Mouse (Mus musculus) stomach, adult 2 months (tissue): ENCODE results near the gene Zfp580. TPM values are rescaled to one million over a fixed set of nuclear protein-coding genes. Genes with fewer than 3 reads are reported as not detected.

Experiments used
- polyA plus RNA-seq: library from polyadenylated mRNA; depleted of rRNA; stranded (reverse); fragments of >200 nt; gene quantifications from 2 replicates; pipeline ENCODE4 v1.2.3, GENCODE M21; 2012; rRNA removed

Gene Zfp580
- 13.4 and 37.9 TPM in 2 replicates for polyA plus RNA-seq

DNA sequence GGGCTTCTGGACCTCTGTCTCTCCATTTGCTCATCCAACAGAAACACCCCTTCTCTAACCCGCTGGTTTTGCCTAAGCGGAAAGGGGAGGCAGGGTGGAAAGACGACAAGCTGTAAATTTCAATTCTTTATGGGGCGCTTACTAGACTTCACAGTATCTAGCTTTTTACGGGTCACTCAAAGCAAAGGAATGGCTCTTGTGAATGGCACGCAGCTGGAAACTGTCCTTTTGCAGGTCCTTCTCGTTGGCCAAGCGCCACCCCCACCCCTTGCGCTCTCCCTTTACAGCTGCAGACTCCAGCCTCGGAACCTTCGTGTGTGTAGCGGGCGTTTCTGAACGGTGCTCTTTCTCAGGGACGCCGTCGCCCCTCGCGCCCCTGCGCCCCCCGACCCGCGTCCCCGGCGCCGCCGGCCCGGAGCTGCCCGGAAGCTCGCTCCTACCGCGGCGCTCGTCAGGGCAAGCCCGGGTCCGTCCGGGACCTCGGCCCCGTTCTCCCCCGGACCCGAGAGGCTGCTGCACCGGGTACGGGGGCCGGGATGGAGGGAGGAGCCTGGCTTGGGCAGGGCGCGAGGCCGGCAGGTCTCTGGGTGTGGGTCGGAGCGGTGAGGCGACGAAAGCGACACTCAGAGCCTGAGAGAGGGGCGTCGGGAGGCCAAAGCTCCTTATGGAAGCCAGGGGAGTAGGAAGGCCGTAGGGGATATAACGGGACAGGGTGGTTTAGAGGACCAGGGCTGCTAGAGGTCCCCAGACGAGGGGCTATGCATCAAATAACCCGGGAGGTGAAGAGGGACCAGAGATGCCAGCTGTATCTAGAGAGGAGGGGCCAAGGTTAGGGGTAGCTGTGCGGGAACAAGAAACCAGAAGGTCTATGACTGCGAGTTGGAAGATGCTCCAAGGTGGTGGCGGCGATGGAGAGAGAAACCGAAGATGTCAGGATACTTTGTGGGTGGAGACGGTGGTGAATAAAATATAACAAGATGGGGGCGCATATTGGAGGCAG, at the start of gene Zfp580:
Zfp580 (plus strand) TSS at position 346 of the 1,000 bp plus-strand sequence.

DNA sequence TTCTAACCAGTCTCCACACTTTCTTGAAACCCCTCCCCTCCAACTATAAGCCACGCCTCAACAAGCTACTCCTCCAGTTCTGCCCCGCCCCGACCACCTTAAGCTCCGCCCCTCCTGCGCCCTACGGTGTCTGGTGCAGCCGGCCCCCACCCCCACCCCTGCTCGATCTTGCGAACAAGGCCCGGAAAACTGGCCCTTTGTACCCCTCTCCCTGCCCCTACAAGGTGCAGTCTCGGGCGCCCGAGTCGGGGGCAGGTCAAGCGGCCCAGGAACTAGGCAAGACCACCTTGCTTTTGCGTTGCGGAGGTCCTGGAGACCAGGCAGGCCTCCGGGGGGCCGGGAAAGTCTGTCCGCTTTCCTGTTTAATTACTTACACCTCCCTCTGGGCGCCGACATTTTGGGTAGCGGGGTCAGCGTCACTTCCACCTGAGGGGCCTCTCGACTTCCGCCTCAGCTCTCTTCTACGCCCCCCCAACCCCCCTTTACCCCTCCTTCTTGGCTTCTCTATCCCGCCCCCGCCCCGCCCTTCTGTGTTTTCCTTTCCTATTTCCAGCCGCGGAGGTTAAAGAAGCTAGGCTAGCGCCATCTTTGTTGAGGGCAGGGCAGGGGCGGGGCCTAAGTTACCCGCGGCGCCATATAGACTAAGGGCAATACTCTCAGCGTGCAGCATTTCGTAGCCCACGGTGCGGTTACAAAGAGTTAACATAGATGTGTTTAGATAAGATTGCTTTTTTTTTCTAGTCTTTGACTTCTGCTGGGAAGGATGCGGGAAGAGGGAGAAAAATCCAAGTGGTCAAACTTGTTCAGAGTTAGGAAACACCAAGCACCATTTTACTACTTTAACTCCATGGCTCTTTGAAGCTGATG, 36.9 kb upstream of the Zfp580 start, which contains the start of the genes Zfp524 and Fiz1:
Zfp524 (plus strand) TSS at position 165 of the 867 bp plus-strand sequence.
Fiz1 (minus strand) TSS at position 447 of the 867 bp plus-strand sequence.

DNA sequence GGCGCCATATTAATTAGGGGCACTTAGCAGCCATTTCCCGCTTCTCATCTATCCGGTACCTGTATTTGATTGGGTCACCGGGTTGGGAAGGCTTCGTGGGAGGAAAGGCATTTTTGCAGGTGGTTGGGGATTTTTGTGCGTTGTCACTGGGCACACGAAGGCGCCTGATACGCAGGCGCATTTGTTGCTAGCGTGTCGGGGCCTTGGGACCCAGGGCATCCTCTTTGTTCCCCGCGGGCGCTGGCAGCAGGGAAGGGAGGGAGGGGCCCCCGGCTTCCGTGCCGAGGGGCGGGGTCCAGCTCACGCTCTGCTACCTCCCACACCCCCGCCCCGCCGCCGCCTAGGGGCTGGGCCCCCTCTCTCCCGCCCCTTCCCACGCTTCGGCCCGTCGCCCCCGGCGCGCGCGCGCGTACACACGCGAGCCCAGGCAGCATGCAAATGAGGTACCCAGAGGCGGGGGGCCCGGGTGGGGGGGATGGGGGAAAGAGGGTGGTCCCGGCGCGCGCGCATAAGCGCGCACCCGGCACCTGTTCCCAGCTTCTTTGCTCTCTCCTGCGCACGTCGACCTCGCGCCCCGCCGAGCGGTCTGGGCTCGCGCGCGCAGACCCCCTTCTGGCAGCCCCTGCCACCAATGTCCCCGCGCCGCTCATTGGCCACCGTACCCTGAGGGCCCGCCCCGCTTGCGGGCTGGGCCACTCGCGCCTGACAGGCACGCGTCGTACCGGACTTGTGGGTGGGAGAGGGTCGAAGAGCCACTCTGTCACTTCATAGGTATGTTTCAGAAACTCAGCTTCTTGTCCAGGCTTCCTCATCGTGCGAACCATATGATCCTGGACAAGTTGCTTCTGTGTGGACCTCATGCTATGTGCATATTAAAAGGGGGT, 36.0 kb upstream of the Zfp580 start, which contains the start of gene Gm44973:
Gm44973 (plus strand) TSS at position 379 of the 884 bp plus-strand sequence.

DNA sequence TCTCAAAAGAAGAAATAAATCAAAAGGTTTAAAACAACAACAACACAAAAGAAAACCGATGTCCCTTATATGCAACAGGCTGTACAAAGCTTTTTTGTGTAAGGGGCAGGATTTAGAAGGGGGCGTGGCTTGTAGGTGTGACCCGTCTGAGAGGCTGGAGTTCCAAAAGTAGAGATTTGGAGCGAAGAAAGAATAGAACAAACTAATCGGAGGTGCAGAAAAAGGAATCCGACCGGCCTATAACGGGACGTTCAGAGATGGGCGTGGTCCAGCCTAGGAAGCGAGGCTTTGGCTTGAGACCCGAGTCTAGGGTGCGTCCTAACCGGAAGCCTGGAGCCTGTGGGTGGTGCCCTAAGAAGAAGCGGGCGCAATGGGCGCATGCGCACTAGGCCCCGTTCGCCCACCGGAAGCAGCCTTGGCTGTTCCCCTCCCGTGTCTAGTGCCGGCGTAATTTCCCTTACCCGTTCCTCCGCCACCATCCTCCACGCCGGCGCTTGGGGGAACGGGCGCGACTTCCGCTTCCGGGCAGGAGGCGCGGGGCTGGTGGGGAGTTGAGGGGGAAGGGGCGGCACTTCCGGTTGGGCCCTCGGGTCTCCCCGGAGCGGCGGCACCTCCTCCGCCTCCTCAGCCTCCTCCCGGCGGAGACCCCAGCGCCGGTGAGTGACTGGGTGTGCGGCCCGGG, 31.2 kb upstream of the Zfp580 start, which contains the start of the genes Zfp865 and Ccdc106:
Zfp865 (plus strand) TSS at position 377 of the 682 bp plus-strand sequence.
Ccdc106 (plus strand) TSS at position 554 of the 682 bp plus-strand sequence.

DNA sequence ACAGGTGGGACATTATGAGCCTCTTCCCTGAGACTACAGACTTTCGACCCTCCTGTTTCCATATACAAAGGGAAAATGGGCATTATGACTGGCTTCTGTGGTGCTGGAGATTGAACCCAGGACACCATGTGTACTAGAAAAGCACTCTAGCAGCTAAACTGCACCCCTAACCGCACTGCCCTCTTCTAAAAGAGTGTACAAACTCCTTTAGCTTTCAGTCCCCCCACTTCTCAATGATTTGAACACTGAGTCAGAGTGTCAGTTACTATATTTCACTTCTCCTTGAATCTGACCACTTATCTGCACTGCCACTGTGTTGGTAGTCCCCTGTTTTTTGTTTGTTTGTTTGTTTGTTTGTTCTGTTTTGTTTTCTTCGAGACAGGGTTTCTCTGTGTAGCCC, 17.5 kb upstream of the Zfp580 start, which contains the start of gene 4632433K11Rik:
4632433K11Rik (plus strand) TSS at position 301 of the 400 bp plus-strand sequence.

DNA sequence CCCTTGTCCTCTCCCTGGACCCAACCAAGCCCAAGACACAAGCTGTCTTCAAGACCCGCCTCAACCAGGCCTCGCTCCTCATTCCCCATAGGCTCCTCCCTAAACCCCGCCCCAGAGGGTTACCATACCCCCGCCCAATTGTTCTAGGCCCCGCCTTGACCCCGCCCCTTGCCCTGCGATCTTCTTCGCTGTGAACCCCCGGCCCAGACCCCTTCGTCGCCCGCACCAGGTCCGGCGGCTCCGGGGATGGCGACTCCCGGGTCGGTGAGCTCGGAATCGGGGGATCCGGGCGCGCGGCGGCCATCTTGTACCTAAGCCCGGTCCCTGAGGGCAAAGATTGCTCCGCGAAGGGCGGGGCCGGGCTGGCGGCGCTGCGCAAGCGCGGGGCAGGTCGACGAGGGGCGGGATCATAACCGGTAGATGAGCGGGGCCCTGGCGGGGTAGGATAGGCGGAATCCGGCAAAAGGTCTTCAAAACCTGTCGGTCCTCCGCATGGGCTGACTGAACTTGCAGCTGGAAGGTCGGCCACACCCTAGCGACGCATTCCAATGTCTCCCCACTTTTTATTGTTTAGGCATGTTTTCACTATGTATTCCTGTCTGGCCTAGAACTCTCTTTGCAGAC, 13.1 kb upstream of the Zfp580 start, which contains the start of gene Zfp784:
Zfp784 (minus strand) TSS at position 338 of the 624 bp plus-strand sequence.

DNA sequence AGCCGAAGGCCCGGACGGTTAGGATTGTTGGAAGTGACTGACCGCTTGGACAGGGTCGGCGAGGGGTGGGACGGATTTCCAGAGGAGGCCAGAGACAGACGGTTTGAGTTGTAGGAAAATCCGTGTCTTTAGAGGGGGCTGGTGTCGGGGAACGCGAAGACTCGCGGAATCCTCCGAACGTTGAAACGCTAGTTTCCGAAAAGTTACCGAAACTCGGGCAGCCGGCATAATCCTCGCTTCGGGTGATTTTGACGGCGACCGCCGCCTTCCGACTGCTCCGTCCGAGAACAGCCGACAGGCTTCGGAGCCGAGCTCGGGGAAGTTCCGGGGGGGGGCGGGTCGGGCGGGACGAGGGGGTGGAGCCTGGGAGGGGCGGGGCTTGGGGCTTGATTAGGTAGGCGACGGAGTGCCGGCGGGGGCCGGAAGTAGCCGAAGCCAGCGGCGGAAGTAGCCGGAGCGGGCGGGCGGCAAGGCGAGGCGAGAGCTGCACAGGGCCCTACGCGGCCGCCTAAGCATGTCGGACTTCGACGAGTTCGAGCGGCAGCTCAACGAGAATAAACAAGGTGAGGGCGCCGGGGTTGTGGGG, 10.5 kb downstream of the Zfp580 start, which contains the start of gene U2af2:
U2af2 (plus strand) TSS at position 370 of the 586 bp plus-strand sequence.

DNA sequence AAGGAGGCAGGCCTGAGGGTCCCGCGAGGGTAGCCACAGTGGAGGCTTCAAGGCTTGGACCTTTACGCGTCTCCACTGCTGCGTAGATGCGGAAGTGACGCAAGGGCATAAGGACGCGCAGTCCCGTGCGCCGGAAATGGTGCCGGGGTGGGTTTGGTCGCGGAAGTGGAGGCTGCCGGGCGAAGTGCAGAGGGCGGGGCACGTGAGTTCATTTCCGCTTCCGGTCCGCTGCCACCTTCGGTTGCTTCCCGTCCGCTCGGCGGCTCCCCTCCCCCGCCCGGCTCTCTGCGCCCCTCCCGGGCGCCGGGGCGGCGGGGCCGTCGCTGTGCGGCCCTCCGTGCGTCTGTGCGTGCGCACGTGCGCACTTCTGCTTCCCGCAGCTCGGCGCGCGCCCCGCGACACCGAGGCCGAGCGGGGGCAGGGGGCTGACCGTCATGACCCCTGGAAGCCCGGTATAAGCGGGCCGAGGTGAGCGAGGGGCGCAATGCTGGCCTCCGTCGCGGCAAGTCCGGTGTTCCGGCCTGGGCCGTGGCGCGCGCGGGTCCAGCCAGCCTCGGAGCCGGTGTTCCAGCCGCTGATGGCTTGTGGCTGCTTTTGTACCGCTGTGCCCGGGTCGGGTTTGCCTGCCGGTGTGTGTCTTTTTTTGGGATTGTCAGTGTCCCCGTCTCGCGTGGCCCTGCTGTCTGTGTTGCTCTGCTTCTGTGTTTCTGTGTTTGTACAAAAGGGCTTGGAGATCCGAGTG, 28.8 kb downstream of the Zfp580 start, which contains the start of gene Epn1:
Epn1 (plus strand) TSS at position 226 of the 742 bp plus-strand sequence.

Other genes with a start within 250 kb of the Zfp580 start
- 106 and 114 TPM in 2 replicates for gene Ube2s, start 238.9 kb upstream of the Zfp580 start, polyA plus RNA-seq
- gene Shisa7, start 206.8 kb upstream of the Zfp580 start, polyA plus RNA-seq = 0.68 and 1.5 TPM in 2 replicates
- 17.4 and 25.7 TPM in 2 replicates for gene Isoc2b, start 181.3 kb upstream of the Zfp580 start, polyA plus RNA-seq
- gene Isoc2a, start 174.4 kb upstream of the Zfp580 start, polyA plus RNA-seq = 12.8 and 15.9 TPM in 2 replicates
- 0.05 TPM in 1 of 2 replicates, not detected in the other for gene Gm36210, start 145.0 kb upstream of the Zfp580 start, polyA plus RNA-seq
- gene Zfp628, start 136.3 kb upstream of the Zfp580 start, polyA plus RNA-seq = 13.0 and 16.4 TPM in 2 replicates
- 5.5 and 7.6 TPM in 2 replicates for gene Nat14, start 129.5 kb upstream of the Zfp580 start, polyA plus RNA-seq
- 4.7 and 6.8 TPM in 2 replicates for gene Ssc5d, start 125.8 kb upstream of the Zfp580 start, polyA plus RNA-seq
- gene Sbk2, start 87.1 kb upstream of the Zfp580 start, polyA plus RNA-seq = 4.1 and 12.6 TPM in 2 replicates
- 0.12 and 0.40 TPM in 2 replicates for gene Sbk3, start 80.4 kb upstream of the Zfp580 start, polyA plus RNA-seq
- 58.0 and 73.6 TPM in 2 replicates for gene Zfp579, start 55.4 kb upstream of the Zfp580 start, polyA plus RNA-seq
- gene Zfp524, start 37.1 kb upstream of the Zfp580 start, polyA plus RNA-seq = 21.3 and 34.0 TPM in 2 replicates
- gene Fiz1, start 36.8 kb upstream of the Zfp580 start, polyA plus RNA-seq = 13.2 and 13.7 TPM in 2 replicates
- 0.17 TPM in 1 of 2 replicates, not detected in the other for gene Gm44973, start 36.0 kb upstream of the Zfp580 start, polyA plus RNA-seq
- 16.3 and 18.3 TPM in 2 replicates for gene Zfp865, start 31.2 kb upstream of the Zfp580 start, polyA plus RNA-seq
- gene Ccdc106, start 31.0 kb upstream of the Zfp580 start, polyA plus RNA-seq = 2.9 and 4.2 TPM in 2 replicates
- gene 4632433K11Rik, start 17.4 kb upstream of the Zfp580 start, polyA plus RNA-seq = not detected in 2 replicates
- gene Zfp784, start 13.1 kb upstream of the Zfp580 start, polyA plus RNA-seq = 2.6 and 2.8 TPM in 2 replicates
- 49.3 and 66.5 TPM in 2 replicates for gene U2af2, start 10.6 kb downstream of the Zfp580 start, polyA plus RNA-seq
- 186 and 241 TPM in 2 replicates for gene Epn1, start 28.7 kb downstream of the Zfp580 start, polyA plus RNA-seq
- gene Rfpl4, start 65.4 kb downstream of the Zfp580 start, polyA plus RNA-seq = not detected in 2 replicates
- gene Rasl2-9, start 74.4 kb downstream of the Zfp580 start, polyA plus RNA-seq = not detected in 2 replicates
- gene Vmn1r55, start 98.1 kb downstream of the Zfp580 start, polyA plus RNA-seq = not detected in 2 replicates
- not detected in 2 replicates for gene Vmn1r56, start 145.2 kb downstream of the Zfp580 start, polyA plus RNA-seq
- not detected in 2 replicates for gene Vmn1r57, start 167.0 kb downstream of the Zfp580 start, polyA plus RNA-seq